Mouse (Mus musculus): ENCODE results near the gene Fam57a.
"Not testable (repeated sequence)": the region's sequence is repeated elsewhere in the genome, so short reads cannot be mapped to it uniquely, and the experiment has no call there.

Gene Fam57a

GRCm38 (mm10) chr11:76183745-76184144 lies 4.3 kb downstream of the Fam57a start:
- DNase-seq, result no peak

- no peak for DNase-seq
These were observed 7.4 kb downstream of the Fam57a start for GRCm38 (mm10) chr11:76186908-76187307.

- no peak for DNase-seq
These were observed 17.0 kb downstream of the Fam57a start for GRCm38 (mm10) chr11:76196275-76196976.

- no peak for DNase-seq
These were observed 17.6 kb downstream of the Fam57a start for GRCm38 (mm10) chr11:76196977-76197469.

GRCm38 (mm10) chr11:76201761-76202674 lies 22.5 kb downstream of the Fam57a start:
- peak; percentile 74 to 81 for DNase-seq

GRCm38 (mm10) chr11:76206793-76207192 lies 27.3 kb downstream of the Fam57a start:
- no peak for DNase-seq

- DNase-seq, result no peak
These were observed 30.9 kb downstream of the Fam57a start for GRCm38 (mm10) chr11:76210228-76210985.

GRCm38 (mm10) chr11:76211595-76211994 lies 32.1 kb downstream of the Fam57a start:
- DNase-seq, result not testable (repeated sequence)

- DNase-seq, result no peak
These were observed 34.4 kb downstream of the Fam57a start for GRCm38 (mm10) chr11:76213841-76214240.

- DNase-seq, result no peak
These were observed 35.5 kb downstream of the Fam57a start for GRCm38 (mm10) chr11:76215011-76215410.

GRCm38 (mm10) chr11:76216049-76216540 lies 36.6 kb downstream of the Fam57a start:
- no peak for DNase-seq

- DNase-seq, result peak; percentile 53
These were observed 37.4 kb downstream of the Fam57a start for GRCm38 (mm10) chr11:76216681-76217389.

- DNase-seq, result peak; percentile 96 to 97
These were observed 37.9 kb downstream of the Fam57a start, which contains the start of the genes Dbil5 and Gemin4 for GRCm38 (mm10) chr11:76217390-76217800. TSS of gene Dbil5 (plus strand) at chr11:76217608. TSS of gene Gemin4 (minus strand) at chr11:76217664.

GRCm38 (mm10) chr11:76224631-76225030 lies 45.2 kb downstream of the Fam57a start:
- DNase-seq, result no peak

GRCm38 (mm10) chr11:76225051-76225450 lies 45.6 kb downstream of the Fam57a start:
- DNase-seq, result no peak

GRCm38 (mm10) chr11:76236136-76236535 lies 56.7 kb downstream of the Fam57a start:
- DNase-seq, result no peak

GRCm38 (mm10) chr11:76239750-76240149 lies 60.3 kb downstream of the Fam57a start:
- no peak for DNase-seq

GRCm38 (mm10) chr11:76242901-76243810 lies 63.7 kb downstream of the Fam57a start, which contains the start of the genes Mrm3 and Glod4:
TSS of gene Mrm3 (plus strand) at chr11:76243715.
TSS of gene Glod4 (minus strand) at chr11:76243725.
- peak; percentile 84 to 91 for DNase-seq

GRCm38 (mm10) chr11:76243811-76244546 lies 64.5 kb downstream of the Fam57a start:
- DNase-seq, result no peak

- no peak for DNase-seq
These were observed 67.0 kb downstream of the Fam57a start for GRCm38 (mm10) chr11:76246439-76246838.
